8 mouse cellular contexts compared by ENCODE assay signal in genomic region chr7:110781231-110781711, GRCm38 (mm10). TPM values are rescaled to one million over a fixed set of nuclear protein-coding genes. Genes with fewer than 3 reads are reported as not detected.
DNase-seq lines count a peak whose midpoint lies in the region; ATAC-seq lines count a peak whose summit lies in the region.

No protein-coding gene starts in this region.

- H3K27me3 ChIP-seq in limb, embryonic 13.5 days = no peaks in the 10 kb centered on the region
- no peaks in the 10 kb centered on the region for H3K27me3 ChIP-seq in limb, embryonic 10.5 days (ENCODE audit: low read depth, poor library complexity, severe bottlenecking)
- no peaks in the 10 kb centered on the region for H3K27me3 ChIP-seq in intestine, embryonic 16.5 days (replicated peaks; ENCODE audit: control insufficient read depth, insufficient read depth, low read length)

- H3K27ac ChIP-seq in limb, embryonic 13.5 days = peak overlapping the region; percentile 28; the same call in 1 of the 2 replicates
- no peak overlapping the region for H3K27ac ChIP-seq in limb, embryonic 10.5 days
- no peak overlapping the region for H3K27ac ChIP-seq in intestine, embryonic 16.5 days (ENCODE audit: low read length)

- no peak overlapping the region for H3K9ac ChIP-seq in limb, embryonic 13.5 days
- no peak overlapping the region for H3K9ac ChIP-seq in intestine, embryonic 16.5 days (ENCODE audit: low read depth, low read length)

- peaks cover 19% of the 10 kb centered on the region for H3K4me1 ChIP-seq in limb, embryonic 13.5 days
- H3K4me1 ChIP-seq in limb, embryonic 10.5 days = peaks cover 36% of the 10 kb centered on the region
- peaks cover 23% of the 10 kb centered on the region for H3K4me1 ChIP-seq in intestine, embryonic 16.5 days (ENCODE audit: control insufficient read depth, insufficient read depth, low read length)

- DNase-seq in adrenal gland, adult 2 months = peak; percentile 49
- DNase-seq in adrenal gland, postnatal 4 days (ENCODE audit: low spot score in 2 of 2) = no peak
- no peak for DNase-seq in limb, embryonic 10.5 days (ENCODE audit: low spot score)
- peak; percentile 75 for DNase-seq in right cerebral cortex, adult 2 months (ENCODE audit: low spot score in 2 of 2)
- DNase-seq in ovary, postnatal 36 days (ENCODE audit: low spot score) = no peak
- DNase-seq in adipocyte (ENCODE audit: low spot score) = no peak

- ATAC-seq in limb, embryonic 13.5 days (ENCODE audit: low FRiP score, low read depth) = peak; percentile 26; the same call in 1 of the 2 replicates
- ATAC-seq in intestine, embryonic 16.5 days = peak; percentile 31; the same call in 1 of the 2 replicates

- H3K9me3 ChIP-seq in limb, embryonic 13.5 days = no peaks in the 10 kb centered on the region
- H3K9me3 ChIP-seq in limb, embryonic 10.5 days (replicated peaks) = no peaks in the 10 kb centered on the region
- no peaks in the 10 kb centered on the region for H3K9me3 ChIP-seq in intestine, embryonic 16.5 days (ENCODE audit: control insufficient read depth, low read length)

- H3K36me3 ChIP-seq in limb, embryonic 13.5 days = no peaks in the 10 kb centered on the region
- H3K36me3 ChIP-seq in limb, embryonic 10.5 days = no peaks in the 10 kb centered on the region
- no peaks in the 10 kb centered on the region for H3K36me3 ChIP-seq in intestine, embryonic 16.5 days (ENCODE audit: control insufficient read depth, insufficient read depth, low read length)

- H3K4me3 ChIP-seq in limb, embryonic 13.5 days = no peak overlapping the region
- H3K4me3 ChIP-seq in limb, embryonic 10.5 days = no peak overlapping the region
- H3K4me3 ChIP-seq in intestine, embryonic 16.5 days (ENCODE audit: low read length) = no peak overlapping the region

- no peak overlapping the region for H3K4me2 ChIP-seq in limb, embryonic 13.5 days (replicated peaks)
- H3K4me2 ChIP-seq in intestine, embryonic 16.5 days (ENCODE audit: low read depth, low read length) = no peak overlapping the region

- 44% methylated on average over 2 of the region's 2 CpGs for WGBS in limb, embryonic 13.5 days
- 89% methylated on average over 2 of the region's 2 CpGs for WGBS in limb, embryonic 10.5 days
- WGBS in intestine, embryonic 16.5 days = 44% methylated on average over 2 of the region's 2 CpGs

RNA-seq across cellular contexts. Expression of gene Ampd3, which starts 13.3 kb away (rescaled TPM):
- total RNA-seq in adrenal gland, adult 2 months (2021) = 10 to 100 TPM; 15.4 to 26.2 TPM
- polyA plus RNA-seq in adrenal gland, adult 2 months (2012; rRNA removed) = 15.6 and 16.1 TPM in 2 replicates
- total RNA-seq in adrenal gland, postnatal 4 days (2021) = 10 to 100 TPM; 28.6 to 34.2 TPM
- polyA plus RNA-seq in limb, embryonic 13.5 days (2015; fragmentation: Nextera tagmentation; extraction: Ambion mirVana) = 2.8 and 3.7 TPM in 2 replicates
- polyA plus RNA-seq in limb, embryonic 10.5 days (2016; fragmentation: Nextera tagmentation; extraction: Ambion mirVana) = 1.0 and 1.9 TPM in 2 replicates
- 4.0 and 4.5 TPM in 2 replicates for polyA plus RNA-seq in intestine, embryonic 16.5 days (2015; fragmentation: Nextera tagmentation; extraction: Ambion mirVana)

Comparison
In these comparisons a context has a peak if more than half of its experiments do, and no peak if none do; other contexts are left out.
1. DNase-seq: peak in adrenal gland, adult 2 months (single experiment) and right cerebral cortex, adult 2 months (2 of 2); none in adrenal gland, postnatal 4 days (0 of 2), limb, embryonic 10.5 days (single experiment), ovary, postnatal 36 days (single experiment) and adipocyte (single experiment).